Mouse (Mus musculus) lung, adult 10 weeks (tissue): ENCODE data around the gene Cnn1. TPM values are rescaled to one million over a fixed set of nuclear protein-coding genes. Genes with fewer than 3 reads are reported as not detected.

ENCODE experiments used
- polyA plus RNA-seq: library from polyadenylated mRNA; stranded (reverse); fragments of 350-450 nt; fragmentation: Illumina TruSeq; extraction: RNeasy Lipid Tissue Mini Kit (QIAGEN cat#74804); gene quantifications from one replicate; pipeline ENCODE4 v1.2.3, GENCODE M21; 2014; ENCODE audit warnings: low read depth, low replicate concordance; ENCODE audit not compliant: insufficient read depth

Cnn1 gene
- polyA plus RNA-seq, result 75.9 TPM

GRCm38 (mm10) chr9:22098993-22099696 is at the start of gene Cnn1:
TSS of gene Cnn1 (plus strand) at chr9:22099216.

DNA sequence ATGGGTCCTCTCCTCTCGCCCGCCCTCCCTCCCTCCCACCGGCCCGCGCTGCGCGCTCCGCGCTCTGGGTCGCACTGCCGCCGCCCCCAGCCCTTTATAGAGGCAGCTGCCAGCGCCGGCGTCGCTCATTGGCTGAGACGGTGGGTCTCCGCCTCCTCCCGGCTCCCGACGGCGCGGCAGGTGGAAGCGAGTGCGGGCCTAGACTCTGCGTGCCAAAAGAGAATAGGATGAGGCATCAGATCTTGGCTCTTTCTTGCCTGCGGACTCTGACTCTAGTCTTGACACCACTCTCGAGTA is 47.1 kb upstream of the Cnn1 start, which contains the start of gene Elavl3:
Gene Elavl3, minus strand, starts transcription at position 66 of the 297 bp plus-strand sequence.

GRCm38 (mm10) chr9:22070791-22071573 is 28.0 kb upstream of the Cnn1 start, which contains the start of the genes Gm49318 and Zfp653:
TSS of gene Gm49318 (minus strand) at chr9:22071259.
TSS of gene Zfp653 (minus strand) at chr9:22071376.

GRCm38 (mm10) chr9:22085022-22085834 is 13.8 kb upstream of the Cnn1 start, which contains the start of gene Ecsit:
TSS of gene Ecsit (minus strand) at chr9:22085438.

DNA sequence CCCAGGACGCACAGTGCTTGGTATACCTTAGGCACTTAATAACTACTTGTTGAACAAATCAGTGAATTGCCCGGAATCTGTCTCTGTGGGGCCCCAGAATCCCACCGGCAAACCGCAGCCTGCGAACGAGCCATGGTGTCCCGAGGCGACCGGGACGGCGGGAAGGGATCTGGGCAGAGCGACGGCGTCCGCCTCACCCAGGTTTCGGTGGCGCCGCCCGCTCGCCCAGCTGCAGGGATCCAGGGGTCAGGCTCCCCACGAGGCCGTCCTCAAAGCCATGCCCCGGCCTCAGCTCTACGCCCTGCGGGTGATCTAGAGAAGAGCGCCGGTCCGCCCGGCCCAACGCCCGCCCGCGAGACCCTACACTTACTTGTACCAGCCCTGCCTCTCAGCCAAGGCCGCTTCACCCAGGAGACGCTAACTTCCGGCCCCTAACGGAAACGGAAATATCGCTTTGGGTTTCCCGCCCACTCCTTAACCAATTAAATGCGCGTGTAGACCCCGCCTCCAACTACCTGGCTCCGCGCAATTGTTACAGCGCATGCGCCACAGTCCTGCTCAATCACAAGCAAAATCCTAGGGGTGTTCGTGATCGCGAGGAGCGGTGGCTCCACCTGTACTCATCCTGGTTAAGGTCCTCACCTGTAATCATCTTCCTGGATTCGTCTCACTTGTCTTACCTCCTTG is 17.9 kb downstream of the Cnn1 start, which contains the start of gene Elof1:
Gene Elof1, minus strand, starts transcription at position 433 of the 687 bp plus-strand sequence.

DNA sequence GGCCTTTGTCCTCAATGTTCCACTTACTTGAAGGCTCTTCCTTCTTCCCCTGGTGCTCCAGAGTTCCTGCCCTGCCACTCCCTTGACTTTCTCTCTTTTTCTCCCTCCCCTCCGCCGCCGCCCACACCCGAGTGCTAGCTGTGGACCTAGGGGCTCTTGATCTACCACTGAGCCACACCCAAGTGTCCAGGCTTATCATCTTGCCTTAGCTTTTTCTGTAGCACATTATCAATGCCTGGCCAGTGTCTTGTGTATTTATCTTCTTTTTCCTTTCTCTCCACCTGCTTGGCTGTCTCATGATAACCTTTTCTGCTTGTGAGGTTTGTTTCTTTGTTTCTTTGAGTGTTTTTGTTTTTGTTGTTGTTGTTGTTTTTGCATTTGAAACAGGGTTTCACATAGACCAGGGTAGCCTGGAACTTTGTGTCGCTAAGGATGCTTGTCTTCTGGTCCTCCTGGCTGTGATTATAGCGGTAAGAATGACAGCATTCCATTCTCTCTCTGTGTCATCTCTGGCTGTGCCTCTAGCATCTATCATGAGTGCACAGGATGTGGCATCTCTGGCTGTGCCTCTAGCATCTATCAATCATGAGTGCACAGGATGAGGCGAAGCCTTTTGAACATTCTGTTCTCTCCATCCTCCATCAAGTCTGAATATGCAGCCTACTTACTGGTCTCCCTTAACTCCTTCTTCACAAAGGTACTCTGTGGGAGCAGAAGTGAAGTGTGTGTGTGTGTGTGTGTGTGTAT is 36.8 kb downstream of the Cnn1 start, which contains the start of gene Acp5:
Gene Acp5, minus strand, starts transcription at position 68 of the 747 bp plus-strand sequence.

GRCm38 (mm10) chr9:22156497-22157245 is 57.7 kb downstream of the Cnn1 start, which contains the start of gene Pigyl:
TSS of gene Pigyl (plus strand) at chr9:22156846.

Other genes starting within 250 kb of the Cnn1 start
- gene Dock6, start 246.6 kb upstream of the Cnn1 start, polyA plus RNA-seq, result 47.0 TPM
- 24.0 TPM for gene Rab3d, start 181.0 kb upstream of the Cnn1 start, polyA plus RNA-seq
- gene Ccdc159, start 171.7 kb upstream of the Cnn1 start, polyA plus RNA-seq, result 2.1 TPM
- gene Tmem205, start 171.7 kb upstream of the Cnn1 start, polyA plus RNA-seq, result 159 TPM
- 2.7 TPM for gene Plppr2, start 162.2 kb upstream of the Cnn1 start, polyA plus RNA-seq
- 10.0 TPM for gene Swsap1, start 143.5 kb upstream of the Cnn1 start, polyA plus RNA-seq
- gene Epor, start 135.7 kb upstream of the Cnn1 start, polyA plus RNA-seq, result 2.8 TPM
- 5.4 TPM for gene Rgl3, start 109.8 kb upstream of the Cnn1 start, polyA plus RNA-seq
- gene Ccdc151, start 96.6 kb upstream of the Cnn1 start, polyA plus RNA-seq, result 3.5 TPM
- gene Prkcsh, start 96.4 kb upstream of the Cnn1 start, polyA plus RNA-seq, result 49.2 TPM
- gene Elavl3, start 47.2 kb upstream of the Cnn1 start, polyA plus RNA-seq, result not detected
- not detected for gene Gm49318, start 28.0 kb upstream of the Cnn1 start, polyA plus RNA-seq
- gene Zfp653, start 27.8 kb upstream of the Cnn1 start, polyA plus RNA-seq, result 6.4 TPM
- gene Ecsit, start 13.8 kb upstream of the Cnn1 start, polyA plus RNA-seq, result 15.6 TPM
- 186 TPM for gene Elof1, start 18.0 kb downstream of the Cnn1 start, polyA plus RNA-seq
- 33.7 TPM for gene Acp5, start 36.5 kb downstream of the Cnn1 start, polyA plus RNA-seq
- 54.3 TPM for gene Pigyl, start 57.6 kb downstream of the Cnn1 start, polyA plus RNA-seq
- gene Zfp872, start 88.9 kb downstream of the Cnn1 start, polyA plus RNA-seq, result 0.56 TPM
- 13.0 TPM for gene Zfp809, start 126.5 kb downstream of the Cnn1 start, polyA plus RNA-seq
- gene Zfp599, start 160.7 kb downstream of the Cnn1 start, polyA plus RNA-seq, result 0.14 TPM
- 5.7 TPM for gene Zfp810, start 208.4 kb downstream of the Cnn1 start, polyA plus RNA-seq